Mouse (Mus musculus) ES-E14 (cell line): ENCODE data around the gene Mitf.

ENCODE experiments used
- HCFC1 ChIP-seq: IDR thresholded peaks from 2 replicates; pipeline ENCODE4 v1.6.1; 2012; ENCODE audit warnings: low read length, inconsistent platforms, borderline replicate concordance; ENCODE audit not compliant: insufficient read depth
- MAFK ChIP-seq: IDR thresholded peaks from 2 replicates; pipeline ENCODE4 v1.6.1; 2014; ENCODE audit warnings: mild to moderate bottlenecking, low read depth, low read length, inconsistent platforms; ENCODE audit not compliant: insufficient read depth
- ZC3H11A ChIP-seq: IDR thresholded peaks from 2 replicates; pipeline ENCODE4 v1.6.1; 2012; ENCODE audit warnings: low read depth, mild to moderate bottlenecking, inconsistent platforms, low read length, borderline replicate concordance

DNA sequence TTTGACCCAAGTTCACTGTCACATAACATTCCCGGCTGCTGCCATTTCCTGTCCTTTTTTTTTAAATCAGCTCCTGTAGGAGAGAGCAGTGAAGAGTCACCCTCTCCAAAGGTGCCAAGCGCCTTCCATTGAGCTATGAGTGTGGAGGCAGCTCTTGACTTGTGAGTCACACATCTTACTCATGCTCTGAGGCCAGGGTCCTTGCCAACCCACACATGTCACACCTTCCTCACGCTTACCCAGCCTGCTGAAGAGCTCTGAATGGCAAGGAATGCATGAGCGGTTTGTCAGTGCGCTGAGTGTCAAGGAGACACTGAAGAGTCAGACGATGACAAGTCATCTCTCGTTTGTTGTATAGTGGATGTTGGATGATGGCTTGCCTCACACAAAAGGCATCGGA lies 146.0 kb downstream of the Mitf start:
- no peak for TF ChIP-seq HCFC1
- TF ChIP-seq ZC3H11A: no peak
- TF ChIP-seq MAFK: no peak
